Mouse (Mus musculus) hematopoietic stem cell, adult 5-6 weeks (primary cell): ENCODE measurements at regions not wholly inside any gene's neighbourhood (a gene's known extent, or its start where the extent isn't known, plus 50 kb on each side); places are given as distances from the start of the nearest gene placed in this dataset.
A peak's percentile ranks its signal among the peaks of the same experiment; 100 is the strongest.
"Not testable (repeated sequence)": the region's sequence is repeated elsewhere in the genome, so short reads cannot be mapped to it uniquely, and the experiment has no call there.

ENCODE experiments used
- ATAC-seq, 2 experiments: fragments of 125-278 bp in 1 of 2; replicated peaks in 1 of 2; 2 replicates each; pipeline ENCODE4 v1.8.0; 2016 to 2017; ENCODE audit warnings: inconsistent platforms in 2 of 2, mild to moderate bottlenecking in 2 of 2, moderate number of reproducible peaks in 2 of 2, low read depth in 1 of 2, moderate TSS enrichment in 1 of 2; ENCODE audit not compliant: low FRiP score in 2 of 2, poor library complexity in 2 of 2, severe bottlenecking in 2 of 2, insufficient read depth in 1 of 2, low TSS enrichment in 1 of 2

- ATAC-seq: peak in 1 of 2 experiments; percentile 36; a peak in 1 of 4 replicates
Measured at GRCm38 (mm10) chr10:84260931-84261650, 179.3 kb downstream of the Nuak1 start.

GRCm38 (mm10) chr10:84262943-84263342 is 177.5 kb downstream of the Nuak1 start:
- no peak for ATAC-seq

- no peak for ATAC-seq
Measured at GRCm38 (mm10) chr10:84285832-84286506, 154.4 kb downstream of the Nuak1 start.

- no peak for ATAC-seq
Measured at GRCm38 (mm10) chr10:84294422-84294821, 146.0 kb downstream of the Nuak1 start.

GRCm38 (mm10) chr10:84296168-84296567 is 144.2 kb downstream of the Nuak1 start:
- no peak for ATAC-seq

GRCm38 (mm10) chr10:84301561-84301960 is 138.8 kb downstream of the Nuak1 start:
- ATAC-seq: no peak

GRCm38 (mm10) chr10:84302821-84303520 is 137.4 kb downstream of the Nuak1 start:
- no peak for ATAC-seq

- not testable (repeated sequence) for ATAC-seq
Measured at GRCm38 (mm10) chr10:84308746-84309145, 131.7 kb downstream of the Nuak1 start.

GRCm38 (mm10) chr10:84310653-84311052 is 129.7 kb downstream of the Nuak1 start:
- ATAC-seq: no peak

GRCm38 (mm10) chr10:84312656-84313055 is 127.7 kb downstream of the Nuak1 start:
- ATAC-seq: no peak

- ATAC-seq: no peak
Measured at GRCm38 (mm10) chr10:84316857-84317256, 123.5 kb downstream of the Nuak1 start.

GRCm38 (mm10) chr10:84317960-84318359 is 122.4 kb downstream of the Nuak1 start:
- no peak for ATAC-seq
